Mouse (Mus musculus): Measurements from ENCODE around the gene Slc35f1.

The Slc35f1 gene

DNA sequence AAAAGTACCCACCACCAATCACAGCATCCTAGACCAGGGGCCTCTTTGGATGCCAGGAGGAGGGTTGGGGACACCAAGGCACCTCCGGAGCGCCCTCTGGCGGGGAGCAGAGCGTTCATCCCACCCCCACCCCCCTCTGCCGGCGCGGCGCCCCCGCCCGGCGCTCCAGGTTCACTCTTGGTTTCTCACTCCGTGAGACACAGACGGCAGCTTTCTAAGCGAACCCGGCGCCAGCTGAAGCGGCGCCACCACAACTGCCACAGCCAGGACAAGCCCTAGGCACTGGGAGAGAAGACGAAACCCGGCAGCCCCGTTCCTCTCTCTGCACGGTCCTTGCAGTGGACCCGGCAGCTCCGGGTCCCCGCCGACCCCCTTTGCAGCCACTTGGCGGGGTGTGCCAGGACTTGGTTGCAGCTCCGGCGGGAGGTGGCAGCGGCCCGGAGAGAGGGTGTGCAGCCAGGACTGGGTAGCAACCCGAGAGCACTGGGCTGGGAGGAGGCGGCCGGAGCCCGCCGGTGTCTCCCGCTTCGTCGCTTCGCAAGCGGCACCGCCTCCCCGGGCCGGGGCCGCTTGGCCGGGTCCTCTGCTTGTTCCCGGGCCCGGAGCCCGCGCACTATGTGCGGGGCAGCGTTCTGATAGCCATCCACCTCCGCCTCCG, at the start of gene Slc35f1:
Gene Slc35f1, plus strand, starts transcription at position 200 of the 658 bp plus-strand sequence.
- DNase-seq (ENCODE audit: low spot score in 2 of 2), result peak in 1 of 2 experiments; percentile 26

DNA sequence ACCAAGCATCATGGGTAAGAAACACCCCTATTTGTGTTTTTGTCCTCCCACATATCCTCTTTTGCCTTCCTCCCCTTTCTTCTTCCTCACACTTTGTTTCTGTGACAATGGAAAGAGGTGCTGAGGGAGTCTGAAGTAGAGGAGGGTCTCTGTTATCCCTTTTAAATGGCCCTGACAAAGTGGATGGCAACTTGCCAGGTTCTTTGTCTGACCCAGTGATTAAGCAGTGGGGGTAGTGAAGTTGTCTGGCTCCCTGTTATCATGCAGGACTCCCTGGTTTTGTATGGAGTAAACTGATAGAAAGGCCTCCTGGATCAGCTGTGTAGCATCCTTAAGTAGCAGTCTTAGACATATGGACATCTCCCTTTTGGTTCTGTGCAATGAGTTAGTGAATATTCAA, 19.1 kb upstream of the Slc35f1 start:
- no peak for DNase-seq (ENCODE audit: low spot score in 2 of 2)

DNA sequence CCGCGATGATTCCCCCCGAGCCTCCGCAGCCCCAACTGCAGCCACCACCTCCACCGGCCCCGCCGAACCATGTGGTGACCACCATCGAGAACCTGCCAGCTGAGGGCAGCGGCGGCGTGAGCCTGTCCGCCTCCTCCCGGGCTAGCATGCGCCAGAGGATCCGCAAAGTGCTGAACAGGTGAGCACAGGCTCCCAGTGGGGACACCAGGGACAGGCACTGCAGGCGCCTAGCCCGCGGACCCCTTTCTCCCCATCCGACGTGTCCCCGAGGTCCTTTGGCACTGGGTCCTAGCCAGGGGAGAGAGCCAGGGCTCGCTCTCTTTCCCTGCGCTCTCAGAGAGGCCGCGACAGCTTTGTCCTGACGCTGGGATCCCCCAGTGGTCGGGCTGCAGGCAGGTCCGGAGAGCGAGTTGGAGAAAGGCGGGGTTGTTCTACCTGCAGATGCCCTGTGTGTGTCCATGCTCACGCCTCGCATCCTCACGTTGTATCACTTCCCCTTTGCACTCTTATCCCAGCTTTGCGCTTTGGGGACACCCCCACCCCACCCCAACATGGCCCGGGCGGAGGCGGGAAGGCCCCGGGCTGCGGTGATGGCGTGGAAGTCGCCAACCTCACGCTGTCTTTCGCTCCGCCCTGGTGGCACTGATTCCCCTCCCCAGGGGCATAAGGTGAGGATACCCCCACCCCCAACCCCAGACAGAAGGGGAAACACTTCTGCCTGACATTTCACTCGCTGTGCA, 829 bp downstream of the Slc35f1 start:
- no peak for DNase-seq (ENCODE audit: low spot score in 2 of 2)

DNA sequence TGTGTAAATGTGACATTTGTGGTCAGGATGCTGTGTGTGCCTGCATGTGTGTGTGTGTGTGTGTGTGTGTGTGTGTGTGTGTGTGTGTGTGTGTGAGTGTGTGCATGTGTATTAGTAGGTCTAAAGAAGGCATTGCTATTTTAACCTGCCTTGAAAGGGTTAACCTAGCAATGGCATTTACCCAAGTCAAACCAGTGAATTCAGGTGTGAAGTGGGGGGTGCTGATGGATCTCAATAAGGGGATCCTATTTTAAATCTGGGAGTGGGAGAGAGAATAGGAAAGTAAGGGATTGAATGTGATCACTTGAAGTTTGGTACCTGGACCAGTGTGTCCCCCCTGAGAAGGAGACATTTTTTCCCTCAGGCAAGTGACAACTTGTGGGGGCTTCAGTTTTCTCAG, 13.4 kb downstream of the Slc35f1 start:
- DNase-seq (ENCODE audit: low spot score in 2 of 2), result no peak

DNA sequence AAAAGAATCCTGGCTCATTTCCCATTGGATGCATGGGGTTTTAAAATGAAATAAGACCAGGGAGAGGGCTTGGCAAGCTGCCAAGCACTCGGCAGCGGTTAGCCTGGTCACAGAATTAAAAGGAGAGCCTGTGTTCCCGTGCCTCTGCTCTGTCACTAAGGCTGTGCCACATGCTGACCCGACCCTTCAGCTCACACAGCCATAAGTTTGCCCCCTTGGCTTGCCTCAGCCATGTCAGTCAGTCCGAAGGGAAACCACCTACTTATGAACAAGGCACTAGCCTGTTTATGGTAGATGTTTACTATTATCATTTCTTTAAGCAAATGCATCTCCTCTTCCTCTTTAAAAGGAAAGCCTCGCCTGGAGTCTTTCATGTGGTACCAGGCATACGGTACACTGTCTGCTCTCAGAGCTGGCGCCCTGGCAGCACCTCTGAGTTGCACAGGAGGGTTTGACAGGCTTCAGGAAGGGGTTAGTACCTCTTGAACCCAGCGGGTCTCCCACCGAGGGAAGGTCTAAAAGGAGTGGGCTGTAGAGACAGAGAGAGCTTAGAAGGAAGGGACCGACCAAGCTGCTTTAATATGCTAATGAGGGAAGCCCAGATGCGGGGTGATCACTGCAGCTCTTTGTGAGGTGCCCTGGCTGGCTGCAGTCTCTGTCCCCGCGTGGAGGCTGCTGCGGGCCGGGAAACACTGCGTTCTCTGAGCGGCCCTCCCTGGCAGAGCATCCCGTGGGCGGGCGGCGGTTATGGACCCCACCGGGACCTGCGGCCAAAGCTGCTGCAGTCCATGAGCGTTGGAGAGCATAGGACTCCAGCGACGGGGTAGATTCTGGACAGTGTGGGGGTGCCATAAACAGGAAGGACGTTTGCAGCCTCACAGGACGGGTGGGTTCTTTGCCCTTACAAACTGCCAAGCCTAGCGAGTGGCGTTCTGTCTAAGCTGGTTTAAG, 14.0 kb downstream of the Slc35f1 start:
- no peak for DNase-seq (ENCODE audit: low spot score in 2 of 2)

DNA sequence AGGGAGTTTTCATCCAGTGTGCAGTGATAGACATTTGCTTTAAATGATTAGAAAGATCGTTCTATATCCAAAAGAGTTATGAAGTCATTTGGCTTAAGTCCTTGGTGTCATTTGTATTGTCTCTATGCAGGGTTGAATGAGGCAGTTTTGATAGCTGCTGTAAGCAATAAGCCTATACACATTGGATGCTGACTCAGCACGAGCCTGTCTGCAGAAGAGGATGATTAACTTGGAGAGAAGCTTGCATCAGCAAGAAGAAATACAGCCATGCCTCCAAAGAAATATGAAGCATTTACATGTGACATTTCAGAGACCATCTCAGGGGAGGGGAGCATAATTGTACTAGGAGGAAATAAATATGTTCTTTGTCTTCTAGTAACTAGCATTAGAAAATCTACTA, 19.1 kb downstream of the Slc35f1 start:
- no peak for DNase-seq (ENCODE audit: low spot score in 2 of 2)

DNA sequence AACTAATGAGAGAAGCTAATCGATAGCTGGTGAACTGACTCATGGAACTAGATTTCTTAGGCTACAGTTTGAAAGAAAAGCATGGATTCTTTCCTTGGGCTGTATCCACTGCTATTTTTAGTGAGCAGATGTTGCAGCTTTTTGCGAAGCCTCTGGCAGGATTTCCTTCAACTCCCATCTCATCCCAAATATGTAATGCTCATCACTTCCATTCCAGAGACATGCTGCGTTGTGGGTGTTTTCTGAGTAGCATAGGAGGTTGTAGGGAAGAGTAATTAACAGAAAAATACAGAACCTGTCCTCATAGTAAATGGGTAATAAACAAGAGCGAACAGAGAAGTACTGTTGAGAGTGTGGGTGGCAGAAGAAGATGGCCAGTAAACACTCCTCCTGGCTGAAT, 21.8 kb downstream of the Slc35f1 start:
- DNase-seq (ENCODE audit: low spot score in 2 of 2), result no peak

DNA sequence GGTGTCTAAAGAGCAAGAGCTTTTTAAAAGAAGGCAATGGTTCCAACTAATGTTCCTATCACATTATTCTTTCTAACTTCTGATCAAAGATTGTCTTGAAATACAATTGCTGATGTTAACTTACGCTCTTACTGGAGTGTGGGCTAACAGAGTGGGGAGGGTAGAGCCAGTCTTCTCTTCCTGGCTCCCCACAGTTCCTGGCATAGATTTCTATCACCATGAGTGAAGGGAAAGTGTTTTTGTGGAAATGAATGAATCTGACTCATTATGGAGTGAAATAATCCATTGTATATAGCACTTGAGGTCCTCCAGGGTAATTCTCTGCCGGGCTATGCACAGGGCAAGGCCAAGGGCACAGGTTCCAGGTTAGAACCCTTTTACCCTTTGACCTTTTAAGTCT, 24.2 kb downstream of the Slc35f1 start:
- no peak for DNase-seq (ENCODE audit: low spot score in 2 of 2)

DNA sequence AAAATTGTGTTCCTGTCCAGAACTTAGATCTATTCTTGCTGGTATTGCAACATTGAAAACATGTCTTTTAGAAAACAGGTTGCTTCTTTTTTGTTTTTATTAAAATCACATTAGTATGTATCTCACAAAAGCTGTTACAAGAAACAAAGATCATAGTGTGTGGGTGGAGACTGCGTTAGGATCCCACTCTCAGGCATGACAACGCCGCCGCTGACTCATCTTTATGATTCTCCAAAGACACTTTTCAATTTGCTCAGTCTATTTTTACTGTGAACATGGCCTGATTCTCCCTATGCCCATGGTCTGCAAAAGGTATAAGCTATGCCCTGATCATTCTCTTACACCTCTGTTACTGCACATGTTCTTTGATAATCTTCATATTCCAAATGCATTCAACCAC, 24.8 kb downstream of the Slc35f1 start:
- no peak for DNase-seq (ENCODE audit: low spot score in 2 of 2)

DNA sequence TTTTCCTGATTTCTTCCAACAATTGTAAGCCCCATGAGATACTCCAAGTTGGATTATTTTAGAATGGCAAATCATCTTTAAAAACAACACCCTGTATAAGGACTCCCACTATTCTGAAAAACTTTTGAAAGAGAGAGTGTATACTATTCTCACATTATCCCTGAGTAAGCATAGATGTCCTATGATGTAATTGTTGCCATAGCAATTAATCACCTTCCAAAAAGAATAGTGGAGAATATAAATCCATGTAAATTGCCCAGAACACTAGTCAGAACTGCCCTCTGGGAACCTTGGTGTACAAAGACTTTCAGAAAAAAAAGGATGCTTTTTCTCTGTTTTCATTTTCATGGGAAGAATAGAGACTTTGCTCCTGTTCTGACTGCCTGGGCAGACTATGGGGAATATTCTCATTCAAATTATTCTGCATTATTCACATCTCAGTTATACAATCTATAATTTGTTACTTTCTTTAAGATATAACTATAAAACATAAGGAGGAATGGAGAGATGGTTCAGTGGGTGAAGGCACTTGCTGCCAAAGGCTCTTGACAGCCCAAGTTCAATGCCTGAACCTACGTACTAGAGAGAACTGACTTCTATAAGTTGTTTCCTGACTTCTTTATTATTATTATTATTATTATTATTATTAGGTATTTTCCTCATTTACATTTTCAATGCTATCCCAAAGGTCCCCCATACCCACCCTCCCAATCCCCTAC, 28.0 kb downstream of the Slc35f1 start:
- no peak for DNase-seq (ENCODE audit: low spot score in 2 of 2)

DNA sequence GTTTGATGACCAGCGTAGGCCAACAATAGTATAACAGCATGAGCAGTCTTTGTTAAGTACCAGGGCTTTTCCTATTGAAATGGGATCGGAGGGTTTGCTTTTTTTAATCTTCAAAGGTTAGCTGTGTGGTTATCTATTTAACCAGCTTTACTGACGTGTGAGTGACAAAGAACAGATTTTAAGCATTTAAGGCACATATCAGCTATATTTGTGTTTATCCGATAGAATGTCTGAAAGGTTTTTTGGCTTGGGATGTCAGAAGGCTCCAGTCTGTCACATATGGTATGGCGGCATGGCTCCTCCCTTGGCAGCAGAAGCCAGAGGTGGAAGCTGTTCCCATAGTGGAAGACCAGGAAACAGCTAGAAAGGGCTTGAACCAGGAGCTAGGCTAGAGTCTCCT, 36.3 kb downstream of the Slc35f1 start:
- no peak for DNase-seq (ENCODE audit: low spot score in 2 of 2)

DNA sequence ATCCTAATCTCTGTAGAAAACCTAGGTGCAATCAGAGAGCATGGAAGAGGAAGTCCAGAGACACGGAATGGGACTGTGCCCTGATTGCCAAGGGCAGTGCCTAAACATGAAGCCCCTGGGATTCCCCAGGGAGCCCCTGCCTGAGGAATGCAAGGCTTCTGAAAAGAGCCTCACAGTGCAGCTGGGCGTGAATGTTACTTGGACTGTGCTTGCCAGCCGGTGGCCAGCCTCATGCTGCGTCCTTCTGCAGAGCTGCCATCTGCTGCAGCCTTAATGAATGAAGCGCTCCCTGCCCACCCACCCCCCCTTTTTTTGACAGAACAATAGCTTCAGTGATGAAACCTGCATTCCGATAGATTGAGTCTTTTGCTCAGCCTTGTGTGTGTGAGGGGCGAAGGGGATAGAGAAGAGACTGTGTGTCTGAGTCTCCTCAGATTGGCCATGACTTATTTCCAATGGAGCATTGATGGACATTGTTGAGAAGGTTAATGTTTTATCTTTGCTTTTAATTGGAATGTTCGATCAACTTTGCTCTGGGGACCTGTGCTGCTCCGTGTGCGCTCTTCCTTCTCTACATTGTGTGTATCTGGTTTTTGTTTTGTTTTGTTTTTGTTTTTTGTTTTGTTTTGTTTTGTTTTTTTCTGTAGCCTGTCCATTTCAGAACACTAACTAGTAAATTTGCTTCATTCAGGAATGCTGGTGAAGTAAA, 52.5 kb downstream of the Slc35f1 start:
- DNase-seq (ENCODE audit: low spot score in 2 of 2), result no peak

DNA sequence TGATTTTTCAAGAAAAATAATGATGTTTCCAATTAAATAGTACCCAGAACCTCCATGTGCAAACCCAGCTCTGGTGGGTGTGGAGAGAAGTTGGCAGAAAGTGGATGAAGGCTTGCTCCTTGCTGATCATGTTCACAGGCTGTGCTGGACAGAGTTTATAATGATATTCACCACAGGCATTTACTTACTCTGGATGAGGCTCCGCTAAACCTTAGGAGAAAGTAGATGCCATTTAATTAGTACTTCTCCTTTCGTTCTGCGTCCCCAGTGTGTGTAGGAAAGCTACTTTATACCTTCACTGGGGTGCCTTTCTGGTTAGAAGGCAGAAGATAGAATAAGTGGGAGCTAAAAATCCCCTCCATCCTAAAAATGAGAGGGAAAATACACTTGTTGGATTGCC, 53.5 kb downstream of the Slc35f1 start:
- DNase-seq (ENCODE audit: low spot score in 2 of 2), result no peak

DNA sequence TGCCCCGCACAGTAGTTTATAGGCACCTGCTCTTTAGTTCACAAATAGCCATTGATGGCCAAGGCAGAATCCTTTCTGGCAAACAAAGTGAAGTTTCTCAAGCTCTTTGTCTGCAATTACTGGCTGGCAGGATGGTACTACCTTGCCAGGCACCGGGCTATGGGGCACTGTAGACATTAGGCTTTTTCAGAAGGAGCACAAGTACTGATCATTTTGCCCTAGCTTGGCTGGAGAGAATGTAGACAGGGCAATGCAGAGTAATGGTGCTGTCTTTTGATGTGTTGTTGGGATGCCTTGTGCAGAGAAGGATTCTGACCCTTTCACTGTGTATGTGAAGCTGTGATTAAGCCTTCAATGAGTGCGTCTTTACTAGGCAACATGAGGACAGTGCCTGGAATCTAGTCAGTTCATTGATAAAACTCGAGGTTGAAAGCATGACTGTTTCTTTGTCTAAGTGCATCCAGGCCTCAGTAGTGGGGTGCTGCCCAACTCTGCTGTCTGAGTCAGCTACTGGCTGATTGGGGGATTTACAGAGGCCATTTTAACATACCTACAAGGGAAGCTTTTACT, 57.8 kb downstream of the Slc35f1 start:
- DNase-seq (ENCODE audit: low spot score in 2 of 2), result no peak

DNA sequence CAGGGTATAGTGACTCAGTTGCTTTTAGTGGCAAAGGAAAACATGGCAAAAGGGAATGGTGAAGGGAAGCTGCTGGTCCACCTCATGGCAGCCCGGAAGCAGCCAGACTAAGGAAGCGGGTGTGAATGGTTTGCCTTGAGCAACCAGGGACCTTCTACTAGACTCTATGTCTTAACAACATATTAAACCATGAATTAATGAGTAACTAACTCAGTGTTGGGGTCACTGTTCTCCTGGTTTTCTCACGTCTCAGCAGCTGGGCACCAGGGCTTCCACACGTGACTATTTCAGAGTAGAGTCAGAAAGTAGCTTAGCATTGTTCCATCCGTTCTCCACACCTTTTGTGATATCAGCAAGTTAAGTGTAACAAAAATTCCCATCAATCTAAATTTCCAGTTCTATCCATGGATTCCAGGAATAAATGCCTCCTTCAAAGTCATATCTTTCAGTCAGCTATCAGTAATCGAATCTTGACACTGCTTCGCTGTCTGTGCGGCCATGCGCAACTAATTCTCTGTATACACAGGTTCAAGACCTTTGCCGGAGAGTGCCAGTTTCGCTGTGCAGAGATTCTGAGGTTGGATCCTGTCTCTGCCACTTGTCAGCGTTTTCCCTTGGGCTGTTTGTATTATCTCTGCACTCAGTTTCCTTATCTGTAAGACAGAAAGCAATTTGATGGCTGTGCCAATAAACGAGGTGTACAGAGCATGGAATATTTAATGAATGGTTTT, 65.8 kb downstream of the Slc35f1 start:
- DNase-seq (ENCODE audit: low spot score in 2 of 2), result no peak

DNA sequence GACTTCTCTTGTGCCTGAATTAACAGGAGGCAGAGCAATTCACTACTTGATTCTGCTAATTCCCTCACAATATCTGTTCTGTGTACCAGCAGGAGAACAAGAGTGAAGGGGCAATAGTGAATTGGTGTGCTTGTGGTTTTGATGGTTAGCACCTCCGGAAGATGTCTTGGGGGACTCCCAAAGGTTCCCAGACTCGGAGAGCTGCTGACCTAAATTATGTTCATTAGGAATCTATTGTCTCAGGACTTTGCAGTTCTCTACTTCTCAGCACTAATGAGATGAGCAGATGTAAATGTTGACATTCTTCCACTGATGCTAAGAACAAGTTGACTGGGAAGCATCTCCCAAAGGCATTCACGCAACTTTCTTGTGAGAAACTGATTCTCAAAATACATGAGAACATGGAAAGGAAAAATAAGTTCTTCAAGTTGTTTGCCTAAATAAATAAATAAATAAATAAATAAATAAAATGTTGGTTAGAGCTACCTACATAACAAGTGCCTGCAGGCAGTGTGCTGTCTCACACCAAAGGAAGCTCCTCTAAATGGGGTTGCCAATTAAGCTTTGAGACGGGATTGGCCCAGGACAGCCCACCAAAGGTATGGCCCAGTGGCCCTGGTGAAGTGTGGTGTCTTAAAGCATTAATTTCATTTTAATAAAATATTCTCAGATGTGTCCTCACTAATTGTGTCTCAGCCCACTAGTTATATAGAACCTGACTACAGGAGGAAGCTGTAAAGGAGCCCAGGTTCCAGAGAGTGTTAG, 67.3 kb downstream of the Slc35f1 start:
- DNase-seq (ENCODE audit: low spot score in 2 of 2), result no peak

DNA sequence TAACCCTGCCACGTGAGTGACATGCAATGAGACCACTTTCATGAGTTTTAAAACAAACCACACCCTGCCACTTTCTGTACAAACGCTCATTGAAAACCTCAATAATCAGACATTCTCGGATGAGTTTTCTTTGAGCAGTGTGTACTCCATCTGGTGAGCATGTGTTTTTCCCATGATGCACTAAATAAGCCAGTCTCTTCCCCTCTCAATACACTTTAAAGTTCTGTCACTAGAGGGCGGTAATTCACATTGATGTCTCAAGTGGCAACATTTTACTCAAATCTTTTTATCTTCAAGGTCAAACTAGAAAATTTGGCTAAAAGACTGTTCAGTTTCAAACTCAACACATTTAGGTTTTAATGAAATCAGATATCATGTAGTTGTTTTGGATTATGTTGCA, 68.3 kb downstream of the Slc35f1 start:
- DNase-seq (ENCODE audit: low spot score in 2 of 2), result no peak

DNA sequence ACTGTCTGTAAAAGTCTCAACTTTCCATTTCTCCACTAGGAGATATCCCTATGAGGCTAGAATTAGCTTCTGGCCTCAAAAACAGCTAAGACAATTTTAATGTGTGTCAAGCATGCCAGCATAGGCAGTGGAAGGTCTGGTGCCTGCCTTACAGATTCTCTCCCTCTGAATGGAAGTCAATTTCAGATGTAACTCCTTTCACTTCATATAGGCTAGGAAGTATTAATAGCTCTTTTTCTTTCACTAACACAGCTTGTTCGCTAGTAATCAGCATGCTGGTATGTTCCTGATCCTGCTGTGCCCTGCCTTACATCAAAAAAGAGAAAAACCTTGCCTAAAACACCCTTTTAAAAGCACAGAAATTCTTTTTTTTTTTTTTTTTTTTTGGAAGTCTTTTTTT, 70.2 kb downstream of the Slc35f1 start:
- no peak for DNase-seq (ENCODE audit: low spot score in 2 of 2)

DNA sequence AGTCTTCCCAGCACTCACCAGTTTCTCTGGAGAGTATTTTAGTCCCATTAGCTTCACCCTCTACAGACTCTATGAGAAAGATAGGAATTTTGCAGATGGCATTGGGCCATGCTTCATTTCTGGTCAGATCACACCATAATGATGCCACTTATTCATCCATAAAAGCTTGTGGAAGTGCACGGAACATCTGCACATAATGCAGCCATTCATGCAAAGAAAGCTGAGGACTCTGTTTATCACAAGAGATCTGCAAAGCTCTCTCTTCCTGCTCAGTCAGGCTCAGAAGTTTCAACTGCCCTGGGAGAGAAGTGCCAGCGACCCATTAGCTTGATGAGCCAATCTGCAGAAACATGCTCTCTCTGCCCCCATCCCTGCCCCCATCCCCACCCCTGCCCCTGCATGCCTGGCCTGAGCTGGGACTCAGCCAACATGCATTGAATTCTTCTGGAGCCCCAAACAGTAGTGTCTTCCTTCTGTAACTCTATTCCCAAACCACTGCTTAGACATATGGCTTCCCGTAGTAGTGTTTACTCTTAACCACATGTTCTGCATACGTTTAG, 89.7 kb downstream of the Slc35f1 start:
- no peak for DNase-seq (ENCODE audit: low spot score in 2 of 2)
